Mouse (Mus musculus) right cerebral cortex, postnatal 36 days (tissue): ENCODE data around the gene Cenpm.
"Not testable (repeated sequence)": the region's sequence is repeated elsewhere in the genome, so short reads cannot be mapped to it uniquely, and the experiment has no call there.

Experiments
- DNase-seq, 2 experiments: peaks; one replicate each; pipeline ENCODE4 v3.0.0; 2022; ENCODE audit warnings: low spot score in 2 of 2, mixed read lengths in 1 of 2

The Cenpm gene

GRCm38 (mm10) chr15:82244115-82244804, at the start of gene Cenpm:
TSS of gene Cenpm (minus strand) at chr15:82244748.
- peak; percentile 85 to 90 for DNase-seq

DNA sequence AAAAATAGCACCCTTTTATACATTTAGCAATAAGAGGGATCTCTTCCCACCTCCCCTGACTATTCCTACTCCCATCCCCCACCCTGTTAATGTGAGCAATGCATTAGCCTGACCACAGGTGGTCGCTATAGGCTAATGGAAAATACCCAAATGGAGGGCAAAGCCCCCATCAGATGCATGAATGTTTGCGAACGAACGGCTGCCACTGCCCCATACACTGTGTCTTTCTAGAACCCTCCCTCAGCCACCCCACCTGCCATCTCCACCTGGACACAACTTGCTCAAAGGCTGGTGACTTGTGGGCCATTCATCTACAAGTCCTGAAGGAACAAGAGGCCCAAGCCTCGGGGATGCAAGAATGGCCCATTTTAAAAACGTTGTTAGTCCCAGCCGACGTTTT, 49.5 kb upstream of the Cenpm start:
- DNase-seq, result no peak

- DNase-seq, result no peak
Measured at GRCm38 (mm10) chr15:82293271-82293711, 48.7 kb upstream of the Cenpm start.

GRCm38 (mm10) chr15:82292851-82293250, 48.3 kb upstream of the Cenpm start:
- DNase-seq, result no peak

- no peak for DNase-seq
Measured at GRCm38 (mm10) chr15:82290252-82290651, 45.7 kb upstream of the Cenpm start.

- DNase-seq, result no peak
Measured at GRCm38 (mm10) chr15:82286157-82286556, 41.6 kb upstream of the Cenpm start.

DNA sequence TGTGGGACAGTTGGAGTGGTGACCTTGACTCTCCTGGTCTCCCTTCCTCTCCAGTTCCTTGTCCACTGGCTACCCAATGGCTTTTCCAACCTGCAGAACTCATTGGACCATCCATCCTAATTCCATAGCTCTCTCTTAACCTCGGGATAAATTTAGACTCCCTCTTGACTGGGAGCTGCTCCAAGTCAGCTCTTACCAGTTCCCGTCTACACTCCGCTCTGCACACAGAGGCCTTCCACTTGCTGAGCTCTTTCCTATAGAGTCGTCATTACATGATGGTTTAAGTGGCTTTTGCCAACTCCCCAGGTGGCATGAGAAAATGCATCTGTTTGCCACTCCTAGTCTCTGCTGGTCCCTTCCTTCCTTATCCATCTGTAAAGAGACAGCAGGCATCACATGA, 36.1 kb upstream of the Cenpm start:
- no peak for DNase-seq

DNA sequence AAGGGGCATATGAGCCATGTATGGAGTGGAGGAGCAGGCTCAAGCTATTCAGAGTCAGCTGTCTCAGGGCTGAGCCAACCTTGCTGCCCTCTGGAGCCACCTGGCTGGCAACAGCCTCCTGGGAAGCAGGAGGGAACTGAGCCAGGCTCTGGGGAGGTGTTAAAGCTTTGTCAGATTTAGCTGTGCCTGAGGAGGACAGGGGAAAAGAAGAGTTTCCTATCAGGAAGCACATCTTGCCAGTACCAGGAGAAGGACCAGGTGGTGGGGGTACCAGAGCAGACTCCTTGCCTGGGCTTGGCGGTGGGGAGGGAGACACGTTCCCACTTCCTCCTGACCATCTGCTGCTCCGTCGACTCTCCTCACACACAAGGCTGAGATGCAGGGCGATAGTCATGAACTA, 33.0 kb upstream of the Cenpm start:
- DNase-seq, result peak; percentile 52 to 53

DNA sequence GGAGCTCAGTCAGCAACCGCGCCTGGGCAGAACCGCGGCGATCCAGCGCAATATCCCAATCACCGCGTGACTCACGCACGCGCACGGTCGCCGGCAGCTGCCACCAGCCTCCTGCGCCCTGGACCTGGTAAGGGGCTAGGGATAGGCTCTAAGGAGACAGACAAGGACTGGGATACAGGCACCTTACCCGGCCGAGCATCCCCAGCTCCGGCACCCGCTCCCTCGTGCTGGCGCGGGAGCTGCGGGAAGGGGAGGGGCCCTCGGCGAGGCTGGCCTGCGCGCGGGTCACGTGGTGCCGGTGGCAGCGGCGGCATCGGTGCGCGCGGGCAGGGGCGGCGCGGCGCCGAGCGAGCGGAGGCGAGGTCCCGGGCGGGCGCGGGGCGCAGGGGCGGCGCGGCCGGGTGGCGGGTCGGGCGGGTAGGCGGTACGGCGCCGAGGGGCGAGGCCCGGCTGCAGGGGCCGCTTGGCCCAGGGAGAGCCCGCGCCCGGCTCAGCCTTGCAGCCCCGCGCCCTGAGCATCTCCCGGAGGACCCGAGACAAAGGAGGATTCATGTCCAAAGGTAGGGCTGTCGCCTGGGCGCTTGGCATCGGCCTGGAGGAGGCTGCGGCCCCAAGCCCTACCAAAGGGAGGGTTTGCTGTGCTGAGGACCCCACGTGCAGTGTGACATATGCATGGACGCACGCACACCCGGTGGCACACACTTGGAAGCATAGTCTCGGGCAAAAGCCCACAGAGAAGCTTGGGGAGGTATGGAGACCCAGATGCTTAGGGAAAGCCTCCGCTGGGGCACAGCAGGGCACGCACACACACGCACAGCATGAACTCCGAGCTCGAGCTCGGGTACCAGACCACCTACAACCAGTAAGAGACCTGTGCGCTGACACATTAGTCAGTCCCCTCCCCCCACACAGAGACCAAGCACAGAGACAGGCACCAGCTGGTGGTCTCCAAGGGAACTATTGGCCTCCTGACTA, 30.7 kb upstream of the Cenpm start:
- peak; percentile 64 to 65 for DNase-seq

- DNase-seq, result no peak
Measured at GRCm38 (mm10) chr15:82274593-82274926, 30.0 kb upstream of the Cenpm start, which contains the start of gene Sept3. TSS of gene Sept3 (plus strand) at chr15:82274893.

DNA sequence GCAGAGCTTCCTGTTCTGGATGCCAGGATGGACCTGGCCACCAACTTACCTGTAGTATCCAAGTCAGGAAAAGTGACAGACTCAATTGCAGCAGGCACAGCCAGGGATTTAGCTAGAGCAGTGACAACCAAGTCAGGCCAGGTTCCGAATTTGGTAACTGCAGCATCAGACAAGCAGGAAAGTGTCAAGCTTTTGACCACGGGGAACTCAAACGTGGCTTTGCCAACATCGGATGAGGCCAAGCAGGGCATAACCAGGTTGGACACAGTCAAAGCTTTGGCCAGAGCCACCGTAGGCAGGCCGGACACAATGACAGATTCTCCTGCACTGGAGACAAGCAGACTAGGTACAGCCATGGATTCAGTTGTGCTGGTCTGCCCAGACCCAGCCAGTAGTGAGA, 27.7 kb upstream of the Cenpm start:
- DNase-seq, result no peak

GRCm38 (mm10) chr15:82271201-82271600, 26.7 kb upstream of the Cenpm start:
- no peak for DNase-seq

DNA sequence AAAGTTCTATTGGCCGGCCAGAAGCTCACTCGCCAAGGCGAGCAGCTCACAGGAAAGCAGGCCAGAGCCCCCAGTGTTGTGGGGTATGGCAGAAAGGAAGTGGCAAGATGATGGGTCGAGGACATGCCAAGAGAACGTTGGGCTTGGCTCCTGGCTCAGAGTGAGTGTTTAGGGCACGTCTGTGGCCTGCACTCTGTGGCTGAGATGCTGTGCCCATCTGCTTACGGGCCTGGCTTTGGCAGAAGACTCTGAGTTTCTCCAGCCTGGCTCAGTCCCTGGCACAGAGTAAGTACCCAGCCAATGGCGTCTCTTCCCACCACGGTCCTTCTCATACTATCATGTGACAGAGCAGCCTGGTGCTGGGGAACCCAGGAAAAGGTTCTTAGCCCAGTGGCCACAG, 24.2 kb upstream of the Cenpm start:
- DNase-seq, result no peak

DNA sequence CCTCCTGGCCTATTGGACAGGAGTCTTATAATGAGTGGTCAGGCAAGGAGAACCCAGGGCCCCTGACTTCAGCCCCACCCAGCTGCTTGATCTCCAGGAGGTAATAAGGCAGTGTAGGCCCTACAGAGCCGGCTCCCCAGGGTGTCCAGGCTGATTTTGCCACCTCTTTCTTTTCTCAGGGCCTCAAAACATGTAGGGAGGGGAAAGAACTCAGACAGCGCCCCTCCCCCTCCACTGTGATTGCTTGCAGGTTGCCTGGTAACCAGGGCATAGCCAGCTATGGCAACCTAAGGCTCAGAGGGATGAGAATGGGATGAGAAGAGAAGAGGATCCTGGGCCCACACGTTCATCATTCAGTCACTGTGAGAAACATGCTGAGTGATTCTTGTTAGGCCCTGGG, 23.6 kb upstream of the Cenpm start:
- DNase-seq, result no peak

GRCm38 (mm10) chr15:82266356-82266755, 21.8 kb upstream of the Cenpm start:
- peak; percentile 44 to 58 for DNase-seq

DNA sequence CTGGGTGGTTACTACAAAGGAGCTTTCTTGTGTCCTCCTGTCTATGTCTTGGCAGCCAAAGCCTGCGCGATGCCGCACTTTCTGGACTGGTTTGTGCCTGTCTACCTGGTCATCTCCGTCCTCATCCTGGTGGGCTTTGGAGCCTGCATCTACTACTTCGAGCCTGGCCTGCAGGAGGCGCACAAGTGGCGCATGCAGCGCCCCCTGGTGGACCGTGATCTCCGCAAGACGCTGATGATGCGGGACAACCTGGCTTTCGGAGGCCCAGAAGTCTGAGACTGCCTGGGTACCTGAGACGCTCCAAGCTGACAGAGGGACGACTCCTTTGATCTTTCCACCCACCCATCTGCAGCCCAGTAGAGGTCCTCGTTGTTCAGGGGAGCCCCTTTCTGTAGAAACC, 15.0 kb upstream of the Cenpm start:
- peak; percentile 48 to 62 for DNase-seq

DNA sequence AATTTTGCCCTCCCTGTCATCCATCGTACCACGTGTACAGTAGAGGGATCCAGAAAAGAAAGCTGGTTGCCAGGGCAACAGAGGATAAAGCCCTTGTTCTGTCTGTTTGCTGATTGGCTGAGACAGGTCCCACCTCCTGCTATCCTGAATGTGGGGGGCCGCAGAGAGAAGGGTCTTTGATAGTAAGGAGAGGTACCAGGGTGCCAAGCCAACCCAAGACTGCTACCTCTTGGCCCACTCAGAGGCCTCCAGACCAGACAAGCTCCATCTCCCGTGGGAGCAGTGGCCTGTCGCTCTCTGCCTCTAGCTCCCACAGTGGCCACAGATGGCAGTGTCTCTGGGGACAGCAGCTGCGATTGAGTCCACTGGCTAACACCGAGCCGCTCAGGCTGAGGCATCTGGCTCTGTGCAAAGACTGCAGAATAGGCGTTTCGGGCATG, 11.4 kb upstream of the Cenpm start:
- DNase-seq, result peak; percentile 84 to 91

GRCm38 (mm10) chr15:82255248-82255647, 10.7 kb upstream of the Cenpm start:
- DNase-seq, result no peak

GRCm38 (mm10) chr15:82252097-82252496, 7.5 kb upstream of the Cenpm start, which contains the start of gene 1500009C09Rik:
TSS of gene 1500009C09Rik (plus strand) at chr15:82252397.
- DNase-seq, result no peak

DNA sequence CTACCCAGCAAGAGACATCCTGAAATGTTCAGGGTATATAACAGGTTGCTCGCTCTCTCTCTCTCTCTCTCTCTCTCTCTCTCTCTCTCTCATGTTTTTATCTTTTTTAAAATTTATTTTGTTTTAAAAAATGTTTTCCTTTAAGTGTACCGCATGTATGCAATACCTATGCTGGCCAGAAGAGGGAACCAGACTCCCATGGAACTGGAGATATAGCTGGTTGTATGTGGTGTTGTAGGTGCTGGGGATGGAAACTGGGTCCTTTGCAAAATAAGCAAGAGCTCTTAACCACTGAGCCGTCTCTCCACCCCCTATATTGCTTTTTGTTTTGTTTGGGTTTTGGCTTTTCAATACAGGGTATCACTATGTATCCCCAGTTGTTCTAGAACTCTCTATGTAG, 7.0 kb upstream of the Cenpm start:
- DNase-seq, result no peak

GRCm38 (mm10) chr15:82247131-82247776, 2.7 kb upstream of the Cenpm start:
- no peak for DNase-seq

DNA sequence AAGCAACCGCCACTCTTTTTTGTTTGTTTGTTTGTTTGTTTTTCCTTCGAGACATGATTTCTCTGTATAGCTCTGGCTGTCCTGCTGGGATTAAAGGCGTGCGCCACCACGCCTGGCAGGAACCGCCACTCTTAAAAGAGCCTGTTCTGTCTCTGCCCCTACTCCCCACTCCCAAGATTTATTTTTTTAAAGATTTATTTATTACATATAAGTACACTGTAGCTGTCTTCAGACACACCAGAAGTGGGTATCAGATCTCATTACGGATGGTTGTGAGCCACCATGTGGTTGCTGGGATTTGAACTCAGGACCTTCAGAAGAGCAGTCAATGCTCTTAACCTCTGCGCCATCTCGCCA, 235 bp upstream of the Cenpm start:
- DNase-seq, result not testable (repeated sequence)
